Mouse (Mus musculus): ENCODE results near the gene Robo4.
A peak's percentile ranks its signal among the peaks of the same experiment; 100 is the strongest.

GRCm38 (mm10) chr9:37430582-37430981, 28.9 kb downstream of the Robo4 start:
- TF ChIP-seq MEF2A (IDR thresholded peaks at IDR 0.05; ENCODE audit: extremely low read depth, insufficient replicate concordance, low read depth, low read length, poor library complexity, severe bottlenecking): no peak
- TF ChIP-seq RCOR1 (IDR thresholded peaks at IDR 0.05; ENCODE audit: low read depth, low read length): no peak
- TF ChIP-seq ELF1 (IDR thresholded peaks at IDR 0.05; ENCODE audit: low read depth, low read length): no peak
- no peak for TF ChIP-seq GATA1 (IDR thresholded peaks at IDR 0.05; ENCODE audit: low read depth, low read length)
- TF ChIP-seq MAZ (IDR thresholded peaks at IDR 0.05; ENCODE audit: low read depth, low read length): no peak
- TF ChIP-seq HCFC1 (IDR thresholded peaks at IDR 0.05; ENCODE audit: low read depth, low read length): no peak
- TF ChIP-seq CTCF (IDR thresholded peaks at IDR 0.05 in 2 of 3, conservative IDR thresholded peaks at IDR 0.05 in 1 of 3; ENCODE audit: control insufficient read depth in 1 of 3, insufficient read depth in 1 of 3, low read depth in 2 of 3, low read length in 3 of 3, poor library complexity in 1 of 3, severe bottlenecking in 1 of 3): peak; percentile 92 to 96 (median 94)
- TF ChIP-seq POLR2A (IDR thresholded peaks at IDR 0.05; ENCODE audit: control insufficient read depth in 1 of 2, insufficient read depth in 1 of 2, low read depth in 1 of 2, low read length in 2 of 2, poor library complexity in 1 of 2): no peak
- peak; percentile 83 for TF ChIP-seq SMC3 (IDR thresholded peaks at IDR 0.05; ENCODE audit: low read depth, low read length)
- no peak for TF ChIP-seq TAL1 (IDR thresholded peaks at IDR 0.05; ENCODE audit: low read length)
- TF ChIP-seq BHLHE40 (IDR thresholded peaks at IDR 0.05; ENCODE audit: borderline replicate concordance, low read depth, low read length): no peak

Measured in MEL (cell line).